Mouse (Mus musculus) mature B cell (primary cell): ENCODE data around the gene Trim66.

Experiments
- in situ Hi-C: fragments of 300-500 bp; cut with MboI; formaldehyde crosslinking; loops from 2 replicates; pipeline ENCODE4 v1.14.3; 2019

Trim66 gene

GRCm38 (mm10) chr7:109454856-109455255 lies 53.1 kb downstream of the Trim66 start:
- in situ Hi-C loops = no loop called here

GRCm38 (mm10) chr7:109448060-109448459 lies 59.9 kb downstream of the Trim66 start:
- in situ Hi-C loops = no loop called here

GRCm38 (mm10) chr7:109445012-109445411 lies 62.9 kb downstream of the Trim66 start:
- in situ Hi-C loops = no loop called here

- in situ Hi-C loops = no loop called here
These were observed 65.2 kb downstream of the Trim66 start for GRCm38 (mm10) chr7:109442739-109443138.

GRCm38 (mm10) chr7:109440697-109441269 lies 67.2 kb downstream of the Trim66 start:
- in situ Hi-C loops = no loop called here

- in situ Hi-C loops = no loop called here
These were observed 68.9 kb downstream of the Trim66 start, which contains the start of gene Stk33 for GRCm38 (mm10) chr7:109438781-109439591. Gene Stk33 (minus strand): TSS chr7:109439081.

- in situ Hi-C loops = loop anchor here (25.0 kb wide), 1 partner anchor 287 kb away; no protein-coding TSS in a partner anchor
These were observed 83.3 kb downstream of the Trim66 start for GRCm38 (mm10) chr7:109424422-109425159.

GRCm38 (mm10) chr7:109422803-109423202 lies 85.1 kb downstream of the Trim66 start:
- in situ Hi-C loops = loop anchor here (25.0 kb wide), 1 partner anchor 286 kb away; no protein-coding TSS in a partner anchor

GRCm38 (mm10) chr7:109405491-109405890 lies 102.4 kb downstream of the Trim66 start:
- in situ Hi-C loops = loop anchor here (25.0 kb wide), 1 partner anchor 268 kb away; no protein-coding TSS in a partner anchor

GRCm38 (mm10) chr7:109399299-109399698 lies 108.6 kb downstream of the Trim66 start:
- in situ Hi-C loops = no loop called here
